Mouse (Mus musculus): ENCODE results near the gene Orai3. TPM values are rescaled to one million over a fixed set of nuclear protein-coding genes. Genes with fewer than 3 reads are reported as not detected.

The Orai3 gene
- total and polyA plus RNA-seq, 2 experiments = 10.2 to 21.1 TPM

GRCm38 (mm10) chr7:127824176-127824871 lies 54.7 kb downstream of the Orai3 start, which contains the start of the genes Stx4a and Stx1b:
Gene Stx4a (plus strand): TSS chr7:127824294.
Gene Stx1b (minus strand): TSS chr7:127824549.
- no peaks in the 10 kb centered on the region for H3K4me1 ChIP-seq (ENCODE audit: control insufficient read depth, insufficient read depth, low read length)
- no peaks in the 10 kb centered on the region for H3K79me2 ChIP-seq (ENCODE audit: control insufficient read depth, insufficient read depth, low read length)
- H3K27ac ChIP-seq (replicated peaks; ENCODE audit: insufficient read depth, low read depth, low read length) = no peak within 1 kb of the TSS
- no peak within 1 kb of the TSS; the same call in 1 of the 2 replicates for H3K4me3 ChIP-seq (ENCODE audit: insufficient read depth, low read depth, low read length)
- no peak for TF ChIP-seq POLR2A (IDR thresholded peaks at IDR 0.05; ENCODE audit: extremely low read depth, insufficient read depth, low read length)
- no peak for TF ChIP-seq CTCF (IDR thresholded peaks at IDR 0.05; ENCODE audit: low read depth, low read length)
- H3K27me3 ChIP-seq (ENCODE audit: control insufficient read depth, insufficient read depth, low read length) = no peaks in the 10 kb centered on the region
- 46% methylated on average over 37 of the region's 38 CpGs for WGBS
- no peak within 1 kb of the TSS for H3K9ac ChIP-seq (ENCODE audit: low read depth, low read length)
- no peaks in the 10 kb centered on the region for H3K36me3 ChIP-seq (ENCODE audit: control insufficient read depth, insufficient read depth, low read length)
- no peak for DNase-seq (ENCODE audit: extremely low read depth, low read depth, low spot score)

Other genes starting within 250 kb of the Orai3 start
- 2.7 and 2.8 TPM in 2 replicates for gene Tmem265, start 208.4 kb upstream of the Orai3 start, total RNA-seq (2014; rRNA removed)
- 0.20 TPM in 1 of 2 replicates, not detected in the other for gene Tmem265, start 208.4 kb upstream of the Orai3 start, polyA plus RNA-seq (2012; rRNA removed)
- gene Phkg2, start 196.5 kb upstream of the Orai3 start, total RNA-seq (2014; rRNA removed) = 20.1 and 22.2 TPM in 2 replicates
- gene Phkg2, start 196.5 kb upstream of the Orai3 start, polyA plus RNA-seq (2012; rRNA removed) = 33.4 and 40.5 TPM in 2 replicates
- 1.5 and 1.9 TPM in 2 replicates for gene Ccdc189, start 181.2 kb upstream of the Orai3 start, total RNA-seq (2014; rRNA removed)
- gene Ccdc189, start 181.2 kb upstream of the Orai3 start, polyA plus RNA-seq (2012; rRNA removed) = 1.3 and 1.7 TPM in 2 replicates
- 14.5 and 18.3 TPM in 2 replicates for gene Rnf40, start 181.0 kb upstream of the Orai3 start, total RNA-seq (2014; rRNA removed)
- gene Rnf40, start 181.0 kb upstream of the Orai3 start, polyA plus RNA-seq (2012; rRNA removed) = 12.4 and 13.6 TPM in 2 replicates
- gene Zfp629, start 154.0 kb upstream of the Orai3 start, total RNA-seq (2014; rRNA removed) = 5.0 and 7.0 TPM in 2 replicates
- gene Zfp629, start 154.0 kb upstream of the Orai3 start, polyA plus RNA-seq (2012; rRNA removed) = 4.8 and 5.8 TPM in 2 replicates
- 7.3 and 7.6 TPM in 2 replicates for gene Bcl7c, start 60.9 kb upstream of the Orai3 start, total RNA-seq (2014; rRNA removed)
- gene Bcl7c, start 60.9 kb upstream of the Orai3 start, polyA plus RNA-seq (2012; rRNA removed) = 20.0 and 23.2 TPM in 2 replicates
- 2.7 and 4.4 TPM in 2 replicates for gene Ctf1, start 57.1 kb upstream of the Orai3 start, total RNA-seq (2014; rRNA removed)
- 10.5 and 15.9 TPM in 2 replicates for gene Ctf1, start 57.1 kb upstream of the Orai3 start, polyA plus RNA-seq (2012; rRNA removed)
- not detected in 2 replicates for gene Ctf2, start 37.6 kb upstream of the Orai3 start, total RNA-seq (2014; rRNA removed)
- gene Ctf2, start 37.6 kb upstream of the Orai3 start, polyA plus RNA-seq (2012; rRNA removed) = not detected in 2 replicates
- gene Fbxl19, start 25.3 kb upstream of the Orai3 start, total RNA-seq (2014; rRNA removed) = 1.9 and 2.4 TPM in 2 replicates
- 3.9 and 4.7 TPM in 2 replicates for gene Fbxl19, start 25.3 kb upstream of the Orai3 start, polyA plus RNA-seq (2012; rRNA removed)
- gene Setd1a, start 6.9 kb downstream of the Orai3 start, total RNA-seq (2014; rRNA removed) = 2.6 and 5.4 TPM in 2 replicates
- gene Setd1a, start 6.9 kb downstream of the Orai3 start, polyA plus RNA-seq (2012; rRNA removed) = 5.5 and 7.8 TPM in 2 replicates
- gene Gm49388, start 15.8 kb downstream of the Orai3 start, total RNA-seq (2014; rRNA removed) = not detected in 2 replicates
- not detected in 2 replicates for gene Gm49388, start 15.8 kb downstream of the Orai3 start, polyA plus RNA-seq (2012; rRNA removed)
- gene Hsd3b7, start 30.8 kb downstream of the Orai3 start, total RNA-seq (2014; rRNA removed) = 458 and 477 TPM in 2 replicates
- 1,150 and 1,162 TPM in 2 replicates for gene Hsd3b7, start 30.8 kb downstream of the Orai3 start, polyA plus RNA-seq (2012; rRNA removed)
- gene Stx4a, start 54.5 kb downstream of the Orai3 start, total RNA-seq (2014; rRNA removed) = 16.7 and 18.5 TPM in 2 replicates
- gene Stx4a, start 54.5 kb downstream of the Orai3 start, polyA plus RNA-seq (2012; rRNA removed) = 34.7 and 38.3 TPM in 2 replicates
- gene Stx1b, start 54.7 kb downstream of the Orai3 start, total RNA-seq (2014; rRNA removed) = 0.55 and 0.87 TPM in 2 replicates
- 7.9 TPM in 2 replicates for gene Stx1b, start 54.7 kb downstream of the Orai3 start, polyA plus RNA-seq (2012; rRNA removed)
- 8.8 and 11.5 TPM in 2 replicates for gene Zfp646, start 106.4 kb downstream of the Orai3 start, total RNA-seq (2014; rRNA removed)
- gene Zfp646, start 106.4 kb downstream of the Orai3 start, polyA plus RNA-seq (2012; rRNA removed) = 6.0 and 7.4 TPM in 2 replicates
- gene Zfp668, start 107.0 kb downstream of the Orai3 start, total RNA-seq (2014; rRNA removed) = 0.65 and 0.94 TPM in 2 replicates
- 2.1 and 2.2 TPM in 2 replicates for gene Zfp668, start 107.0 kb downstream of the Orai3 start, polyA plus RNA-seq (2012; rRNA removed)
- gene Prss53, start 121.2 kb downstream of the Orai3 start, total RNA-seq (2014; rRNA removed) = 2.3 and 2.5 TPM in 2 replicates
- gene Prss53, start 121.2 kb downstream of the Orai3 start, polyA plus RNA-seq (2012; rRNA removed) = 9.2 and 12.0 TPM in 2 replicates
- gene Gm21974, start 125.6 kb downstream of the Orai3 start, total RNA-seq (2014; rRNA removed) = not detected in 2 replicates
- gene Gm21974, start 125.6 kb downstream of the Orai3 start, polyA plus RNA-seq (2012; rRNA removed) = not detected in 2 replicates
- 261 and 316 TPM in 2 replicates for gene Vkorc1, start 125.8 kb downstream of the Orai3 start, total RNA-seq (2014; rRNA removed)
- 833 and 889 TPM in 2 replicates for gene Vkorc1, start 125.8 kb downstream of the Orai3 start, polyA plus RNA-seq (2012; rRNA removed)
- gene Bckdk, start 134.3 kb downstream of the Orai3 start, total RNA-seq (2014; rRNA removed) = 8.2 and 12.0 TPM in 2 replicates
- gene Bckdk, start 134.3 kb downstream of the Orai3 start, polyA plus RNA-seq (2012; rRNA removed) = 17.5 and 19.8 TPM in 2 replicates
- gene Kat8, start 142.7 kb downstream of the Orai3 start, total RNA-seq (2014; rRNA removed) = 15.8 and 18.3 TPM in 2 replicates
- 11.5 and 12.6 TPM in 2 replicates for gene Kat8, start 142.7 kb downstream of the Orai3 start, polyA plus RNA-seq (2012; rRNA removed)
- gene Prss8, start 160.3 kb downstream of the Orai3 start, total RNA-seq (2014; rRNA removed) = 2.9 and 5.9 TPM in 2 replicates
- 3.8 and 8.6 TPM in 2 replicates for gene Prss8, start 160.3 kb downstream of the Orai3 start, polyA plus RNA-seq (2012; rRNA removed)
- 8.1 and 8.7 TPM in 2 replicates for gene Prss36, start 176.9 kb downstream of the Orai3 start, total RNA-seq (2014; rRNA removed)
- 17.2 and 18.2 TPM in 2 replicates for gene Prss36, start 176.9 kb downstream of the Orai3 start, polyA plus RNA-seq (2012; rRNA removed)
- 28.6 and 31.5 TPM in 2 replicates for gene Fus, start 197.6 kb downstream of the Orai3 start, total RNA-seq (2014; rRNA removed)
- gene Fus, start 197.6 kb downstream of the Orai3 start, polyA plus RNA-seq (2012; rRNA removed) = 64.8 and 102 TPM in 2 replicates
- gene Pycard, start 224.1 kb downstream of the Orai3 start, total RNA-seq (2014; rRNA removed) = 1.5 and 2.8 TPM in 2 replicates
- 4.5 and 5.0 TPM in 2 replicates for gene Pycard, start 224.1 kb downstream of the Orai3 start, polyA plus RNA-seq (2012; rRNA removed)
- gene Trim72, start 234.1 kb downstream of the Orai3 start, total RNA-seq (2014; rRNA removed) = 0.28 TPM in 1 of 2 replicates, not detected in the other
- gene Trim72, start 234.1 kb downstream of the Orai3 start, polyA plus RNA-seq (2012; rRNA removed) = 0.15 and 0.19 TPM in 2 replicates